Mouse (Mus musculus): Measurements from ENCODE around the gene C1ql2.

- TF ChIP-seq POLR2A (IDR thresholded peaks at IDR 0.05; ENCODE audit: borderline replicate concordance, low read depth, low read length): no peak
- no peak for TF ChIP-seq CTCF (IDR thresholded peaks at IDR 0.05; ENCODE audit: low read depth, low read length)
Measured at GRCm38 (mm10) chr1:120390336-120390735, 50.0 kb downstream of the C1ql2 start.

Measured in bone marrow macrophage, adult 2 months (primary cell).